Mouse (Mus musculus) cerebellum, adult 11-12 months (tissue): Measurements from ENCODE around the gene Tmprss3.

Source experiments
- DNase-seq: peaks from one replicate; pipeline ENCODE4 v3.0.0; 2022

Tmprss3 gene

GRCm38 (mm10) chr17:31136291-31136690, 62.5 kb downstream of the Tmprss3 start:
- no peak for DNase-seq

GRCm38 (mm10) chr17:31134913-31135312, 63.9 kb downstream of the Tmprss3 start:
- DNase-seq, result no peak

GRCm38 (mm10) chr17:31133776-31134175, 65.0 kb downstream of the Tmprss3 start:
- no peak for DNase-seq

GRCm38 (mm10) chr17:31131269-31131821, 67.4 kb downstream of the Tmprss3 start:
- DNase-seq, result peak; percentile 95

GRCm38 (mm10) chr17:31129452-31129851, 69.3 kb downstream of the Tmprss3 start, which contains the start of gene Tff3:
Gene Tff3, minus strand, starts transcription at chr17:31129646.
- DNase-seq, result no peak
